16 mouse cellular contexts compared by ENCODE assay signal in the genomic region with DNA sequence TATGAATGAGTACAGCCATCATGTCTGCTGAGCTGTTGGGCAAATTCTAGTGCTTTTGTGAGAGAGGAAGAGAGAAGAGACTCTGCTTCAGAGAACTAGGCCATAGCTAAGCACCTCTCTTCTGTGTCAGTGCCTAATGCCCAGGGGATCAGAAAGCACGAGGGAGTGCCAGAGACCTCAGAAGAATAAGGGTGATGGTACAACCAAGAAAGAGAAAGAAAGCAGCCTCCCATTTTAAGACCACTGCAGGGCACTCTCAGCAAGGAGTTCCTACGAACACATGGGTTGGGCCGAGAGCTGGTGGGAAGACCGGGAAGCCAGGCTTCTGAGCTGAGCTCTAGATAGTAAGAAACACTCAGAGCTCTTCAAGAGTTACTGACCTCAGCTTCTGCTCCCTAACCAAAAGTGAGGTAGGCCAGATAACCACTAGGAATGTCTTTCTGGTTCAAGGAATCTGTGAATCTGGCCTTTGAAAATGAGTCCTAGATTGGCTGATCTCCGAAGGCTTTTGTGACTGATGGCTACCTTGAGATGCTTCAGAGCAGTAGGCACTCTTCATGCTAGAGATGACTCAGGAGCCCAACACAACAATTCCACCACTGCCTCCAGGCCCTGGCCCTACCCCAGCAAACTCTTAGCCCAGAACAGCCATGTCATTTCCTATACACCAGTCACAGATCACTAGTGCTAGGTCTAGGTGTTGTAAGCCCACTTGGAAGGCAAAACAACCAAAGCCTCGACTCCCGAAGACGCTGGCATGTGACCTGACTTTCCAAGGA.
DNase-seq lines count a peak whose midpoint lies in the region; ATAC-seq and TF ChIP-seq lines count a peak whose summit lies in the region.
"Had no signal": no experiment of that assay in that cellular context is flagged by ENCODE, and none has a peak within 500 bp of the region (broad histone marks: within the 10 kb centered on the region; RNA-seq: fewer than 3 reads in every experiment).

No protein-coding gene starts in this region.

- 0 out of 2 replicates have a peak overlapping the region, but pooled peaks have one; percentile 3 for H3K27ac ChIP-seq in intestine, embryonic 14.5 days (ENCODE audit: low read depth)
- H3K27ac ChIP-seq in intestine, postnatal 0 days (ENCODE audit: low read depth, low read length), result no peak overlapping the region
- H3K27ac ChIP-seq in lung, embryonic 16.5 days (ENCODE audit: low read length), result peak overlapping the region; percentile 83
- H3K27ac ChIP-seq in limb, embryonic 12.5 days, result no peak overlapping the region
- H3K27ac ChIP-seq in thymus, adult 2 months (ENCODE audit: control insufficient read depth, insufficient read depth, low read length), result no peak overlapping the region
- H3K27ac ChIP-seq: embryonic facial prominence, embryonic 15.5 days; forebrain, embryonic 10.5 days; hindbrain, embryonic 14.5 days; liver, embryonic 12.5 days had no signal

- no peaks in the 10 kb centered on the region for H3K36me3 ChIP-seq in intestine, embryonic 14.5 days (ENCODE audit: control insufficient read depth, insufficient read depth, low read length)
- H3K36me3 ChIP-seq in intestine, postnatal 0 days (ENCODE audit: control insufficient read depth, insufficient read depth), result no peaks in the 10 kb centered on the region
- no peaks in the 10 kb centered on the region for H3K36me3 ChIP-seq in lung, embryonic 16.5 days (ENCODE audit: control insufficient read depth, insufficient read depth, low read length)
- no peaks in the 10 kb centered on the region for H3K36me3 ChIP-seq in limb, embryonic 12.5 days
- H3K36me3 ChIP-seq in thymus, adult 2 months (ENCODE audit: control insufficient read depth, insufficient read depth, low read length), result no peaks in the 10 kb centered on the region
- H3K36me3 ChIP-seq: embryonic facial prominence, embryonic 15.5 days; forebrain, embryonic 10.5 days; liver, embryonic 12.5 days had no signal

- peak; percentile 38 for DNase-seq in adrenal gland, postnatal 14 days
- no peak for DNase-seq in adrenal gland, postnatal 25 days
- no peak for DNase-seq in intestine, embryonic 14.5 days (ENCODE audit: low spot score)
- DNase-seq in lung, postnatal 25 days (ENCODE audit: low spot score), result no peak
- DNase-seq in thymus, adult 2 months, result no peak
- DNase-seq: cerebellum, postnatal 10 days; gastrocnemius, postnatal 10 days; thymus, adult 18-20 months had no signal

- no peak overlapping the region for H3K4me3 ChIP-seq in intestine, embryonic 14.5 days (ENCODE audit: low read depth, low read length)
- H3K4me3 ChIP-seq in intestine, postnatal 0 days (ENCODE audit: low read depth, low read length), result no peak overlapping the region
- no peak overlapping the region for H3K4me3 ChIP-seq in lung, embryonic 16.5 days (ENCODE audit: low read length)
- no peak overlapping the region for H3K4me3 ChIP-seq in limb, embryonic 12.5 days (replicated peaks)
- no peak overlapping the region for H3K4me3 ChIP-seq in thymus, adult 2 months (ENCODE audit: control insufficient read depth, insufficient read depth, low read length)
- H3K4me3 ChIP-seq: embryonic facial prominence, embryonic 15.5 days; forebrain, embryonic 10.5 days; liver, embryonic 12.5 days had no signal

- H3K9ac ChIP-seq in intestine, embryonic 14.5 days (ENCODE audit: low read length), result no peak overlapping the region
- H3K9ac ChIP-seq in intestine, postnatal 0 days (ENCODE audit: low read depth, low read length), result no peak overlapping the region
- H3K9ac ChIP-seq in lung, embryonic 16.5 days (ENCODE audit: low read length), result no peak overlapping the region
- H3K9ac ChIP-seq in limb, embryonic 12.5 days (replicated peaks), result no peak overlapping the region
- H3K9ac ChIP-seq: embryonic facial prominence, embryonic 15.5 days; hindbrain, embryonic 14.5 days; liver, embryonic 12.5 days had no signal

- TF ChIP-seq POLR2A in thymus, adult 2 months (IDR thresholded peaks at IDR 0.05; ENCODE audit: control insufficient read depth, extremely low read depth, insufficient read depth, low read length, poor library complexity), result no peak

- TF ChIP-seq CTCF in intestine, postnatal 0 days (IDR thresholded peaks at IDR 0.05; ENCODE audit: low read depth), result no peak
- TF ChIP-seq CTCF in thymus, adult 2 months (IDR thresholded peaks at IDR 0.05; ENCODE audit: borderline replicate concordance, control insufficient read depth, extremely low read depth, insufficient read depth, low read length, poor library complexity), result no peak

- ATAC-seq in intestine, embryonic 14.5 days (replicated peaks; ENCODE audit: low FRiP score, low TSS enrichment, low read depth), result no peak
- no peak for ATAC-seq in intestine, postnatal 0 days
- ATAC-seq in lung, embryonic 16.5 days (ENCODE audit: low read depth), result no peak
- ATAC-seq in limb, embryonic 12.5 days (ENCODE audit: insufficient number of reproducible peaks, insufficient read depth, low FRiP score, low TSS enrichment, low read depth), result no peak
- ATAC-seq: liver, embryonic 12.5 days; midbrain, embryonic 16.5 days had no signal

- peaks cover 21% of the 10 kb centered on the region for H3K4me1 ChIP-seq in intestine, embryonic 14.5 days (replicated peaks; ENCODE audit: control insufficient read depth, insufficient read depth, low read length)
- 0 out of 2 replicates have a peak, but pooled peaks cover 5% of the 10 kb centered on the region for H3K4me1 ChIP-seq in intestine, postnatal 0 days (replicated peaks; ENCODE audit: control insufficient read depth, insufficient read depth, low read length)
- peaks cover 31% of the 10 kb centered on the region for H3K4me1 ChIP-seq in lung, embryonic 16.5 days (replicated peaks; ENCODE audit: control insufficient read depth, insufficient read depth, low read length)
- H3K4me1 ChIP-seq in limb, embryonic 12.5 days (replicated peaks), result peaks cover 59% of the 10 kb centered on the region
- no peaks in the 10 kb centered on the region for H3K4me1 ChIP-seq in thymus, adult 2 months (replicated peaks; ENCODE audit: control insufficient read depth, insufficient read depth, low read length)

- no peaks in the 10 kb centered on the region for H3K9me3 ChIP-seq in intestine, embryonic 14.5 days (ENCODE audit: control insufficient read depth, low read length)
- H3K9me3 ChIP-seq in intestine, postnatal 0 days (ENCODE audit: control insufficient read depth), result no peaks in the 10 kb centered on the region
- no peaks in the 10 kb centered on the region for H3K9me3 ChIP-seq in lung, embryonic 16.5 days (ENCODE audit: control insufficient read depth, low read length)
- H3K9me3 ChIP-seq in limb, embryonic 12.5 days, result no peaks in the 10 kb centered on the region
- H3K9me3 ChIP-seq: embryonic facial prominence, embryonic 15.5 days; forebrain, embryonic 10.5 days; liver, embryonic 12.5 days had no signal

- H3K27me3 ChIP-seq in intestine, embryonic 14.5 days (replicated peaks; ENCODE audit: control insufficient read depth, insufficient read depth, low read length), result peaks cover 47% of the 10 kb centered on the region
- peaks cover 6% of the 10 kb centered on the region; the same call in 1 of the 2 replicates for H3K27me3 ChIP-seq in intestine, postnatal 0 days (replicated peaks; ENCODE audit: control insufficient read depth, insufficient read depth, low read length)
- H3K27me3 ChIP-seq in lung, embryonic 16.5 days (ENCODE audit: control insufficient read depth, insufficient read depth, low read depth, low read length), result no peaks in the 10 kb centered on the region
- peaks cover 52% of the 10 kb centered on the region for H3K27me3 ChIP-seq in limb, embryonic 12.5 days
- H3K27me3 ChIP-seq in thymus, adult 2 months (ENCODE audit: control insufficient read depth, insufficient read depth, low read length), result no peaks in the 10 kb centered on the region
- H3K27me3 ChIP-seq: embryonic facial prominence, embryonic 15.5 days had no signal

- WGBS in intestine, embryonic 14.5 days, result 86% methylated on average over 8 of the region's 8 CpGs
- 96% methylated on average over 8 of the region's 8 CpGs for WGBS in intestine, postnatal 0 days
- 81% methylated on average over 8 of the region's 8 CpGs for WGBS in lung, embryonic 16.5 days
- WGBS in limb, embryonic 12.5 days, result 77% methylated on average over 8 of the region's 8 CpGs
- whole genome bisulfite sequencing in thymus, adult 2 months, result over 99% methylated on average over 8 of the region's 8 CpGs

- H3K4me2 ChIP-seq in intestine, embryonic 14.5 days (ENCODE audit: low read length), result no peak overlapping the region
- no peak overlapping the region for H3K4me2 ChIP-seq in intestine, postnatal 0 days (replicated peaks; ENCODE audit: low read depth)
- no peak overlapping the region for H3K4me2 ChIP-seq in lung, embryonic 16.5 days (ENCODE audit: low read depth, low read length)
- 0 out of 2 replicates have a peak overlapping the region, but pooled peaks have one; percentile 6 for H3K4me2 ChIP-seq in limb, embryonic 12.5 days
- H3K4me2 ChIP-seq: embryonic facial prominence, embryonic 15.5 days; hindbrain, embryonic 14.5 days; liver, embryonic 12.5 days had no signal

Comparison
In these comparisons a context has a peak if more than half of its experiments do, and no peak if none do; other contexts are left out.
1. H3K27ac ChIP-seq: peak in intestine, embryonic 14.5 days (single experiment) and lung, embryonic 16.5 days (single experiment); none in intestine, postnatal 0 days (single experiment), limb, embryonic 12.5 days (single experiment) and thymus, adult 2 months (single experiment).